ENCODE assay signal across 9 mouse cellular contexts in the genomic region with DNA sequence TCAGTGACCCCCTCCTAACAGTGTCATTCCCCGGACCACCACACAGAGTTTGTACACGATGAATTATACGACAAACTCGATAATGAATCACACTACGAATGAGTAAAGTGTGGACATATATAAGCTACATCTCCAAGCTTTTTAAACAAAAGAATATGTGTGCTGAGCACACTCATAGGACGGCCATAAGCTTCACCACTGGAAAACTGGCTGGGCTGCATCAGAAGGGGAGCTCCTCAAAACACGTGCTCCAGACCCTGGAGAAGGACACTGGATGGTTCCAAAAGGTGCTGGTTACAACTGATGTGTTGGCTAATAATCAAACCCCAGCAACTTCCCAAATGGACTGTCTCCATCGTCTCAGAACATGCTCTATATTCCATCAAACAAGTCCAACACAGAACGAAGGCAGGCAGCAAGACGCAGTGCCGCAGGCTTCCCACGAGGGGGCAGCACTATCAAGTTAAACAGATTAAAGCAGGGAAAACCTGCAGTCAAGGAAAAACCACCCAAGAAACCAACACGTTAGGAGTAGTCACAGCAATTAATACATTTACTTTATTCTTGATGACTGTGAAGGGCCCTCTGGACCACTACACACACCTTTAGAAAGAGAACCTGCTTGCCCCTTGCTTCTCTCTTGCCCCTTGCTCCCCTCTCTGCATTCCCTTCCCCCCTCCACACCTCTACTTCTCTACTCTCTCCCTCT. TPM values are rescaled to one million over a fixed set of nuclear protein-coding genes. Genes with fewer than 3 reads are reported as not detected.
A peak's percentile ranks its signal among the peaks of the same experiment; 100 is the strongest.
DNase-seq lines count a peak whose midpoint lies in the region; ATAC-seq and TF ChIP-seq lines count a peak whose summit lies in the region.
"Had no signal": no experiment of that assay in that cellular context is flagged by ENCODE, and none has a peak within 500 bp of the region (broad histone marks: within the 10 kb centered on the region; RNA-seq: fewer than 3 reads in every experiment).

No protein-coding gene starts in this region.

- peak; percentile 97 for TF ChIP-seq CTCF in E14TG2a.4 (conservative IDR thresholded peaks at IDR 0.05; ENCODE audit: low read length)
- TF ChIP-seq CTCF in bone marrow, adult 2 months (IDR thresholded peaks at IDR 0.05; ENCODE audit: control insufficient read depth, insufficient read depth, low read length) = peak; percentile 87
- TF ChIP-seq CTCF in embryonic fibroblast, embryonic 13.5 days (IDR thresholded peaks at IDR 0.05; ENCODE audit: borderline replicate concordance, insufficient read depth, low read length) = peak; percentile 81

- H3K27ac ChIP-seq in bone marrow, adult 2 months (ENCODE audit: control insufficient read depth, insufficient read depth, low read depth, low read length, poor library complexity) = no peak overlapping the region
- no peak overlapping the region for H3K27ac ChIP-seq in embryonic fibroblast, embryonic 13.5 days (ENCODE audit: insufficient read depth, low read length)
- H3K27ac ChIP-seq: limb, embryonic 15.5 days had no signal

- H3K4me3 ChIP-seq in E14TG2a.4 (replicated peaks; ENCODE audit: low read length) = no peak overlapping the region
- no peak overlapping the region for H3K4me3 ChIP-seq in bone marrow, adult 2 months (replicated peaks; ENCODE audit: control insufficient read depth, low read depth, low read length)
- H3K4me3 ChIP-seq in embryonic fibroblast, embryonic 13.5 days (ENCODE audit: insufficient read depth, low read length) = no peak overlapping the region
- H3K4me3 ChIP-seq: limb, embryonic 15.5 days had no signal

- H3K9me3 ChIP-seq in E14TG2a.4 (ENCODE audit: low read length) = no peaks in the 10 kb centered on the region
- H3K9me3 ChIP-seq: limb, embryonic 15.5 days had no signal

- no peak for TF ChIP-seq POLR2A in bone marrow, adult 2 months (IDR thresholded peaks at IDR 0.05; ENCODE audit: borderline replicate concordance, control insufficient read depth, low read depth, low read length)
- TF ChIP-seq POLR2A in embryonic fibroblast, embryonic 13.5 days (IDR thresholded peaks at IDR 0.05; ENCODE audit: low read depth, low read length) = no peak

- H3K36me3 ChIP-seq in E14TG2a.4 (ENCODE audit: insufficient read depth, low read length) = peaks cover 93% of the 10 kb centered on the region

- WGBS in bone marrow, adult 2 months = 51% methylated on average over 13 of the region's 13 CpGs

- ATAC-seq in hematopoietic stem cell, adult 5-6 weeks (replicated peaks in 1 of 2; ENCODE audit: insufficient read depth in 1 of 2, low FRiP score in 2 of 2, low TSS enrichment in 1 of 2, low read depth in 1 of 2, poor library complexity in 2 of 2, severe bottlenecking in 2 of 2) = peak; percentile 79 to 89

- DNase-seq in layer of hippocampus, postnatal 14 days (ENCODE audit: low spot score in 2 of 2) = peak; percentile 82 to 88
- DNase-seq in lung, postnatal 25 days (ENCODE audit: low spot score) = peak; percentile 76
- peak; percentile 61 for DNase-seq in retina, postnatal 7 days (ENCODE audit: low read depth, low spot score)
- peak; percentile 60 to 76 for DNase-seq in urinary bladder, adult 18-20 months (ENCODE audit: low spot score in 2 of 2)

- peaks cover 2% of the 10 kb centered on the region for H3K4me1 ChIP-seq in E14TG2a.4 (replicated peaks; ENCODE audit: low read depth, low read length)
- H3K4me1 ChIP-seq in bone marrow, adult 2 months (ENCODE audit: control insufficient read depth, insufficient read depth, low read length) = no peaks in the 10 kb centered on the region; the same call in 1 of the 2 replicates
- H3K4me1 ChIP-seq in embryonic fibroblast, embryonic 13.5 days (ENCODE audit: control insufficient read depth, insufficient read depth, low read length) = no peaks in the 10 kb centered on the region
- H3K4me1 ChIP-seq: limb, embryonic 15.5 days had no signal

- no peaks in the 10 kb centered on the region for H3K27me3 ChIP-seq in E14TG2a.4 (ENCODE audit: insufficient read depth, low read length)
- H3K27me3 ChIP-seq: limb, embryonic 15.5 days had no signal

RNA-seq across cellular contexts. Expression of a gene that starts 30.5 kb away (rescaled TPM):
- polyA plus RNA-seq in bone marrow, adult 2 months (2011; ENCODE audit: insufficient read depth, insufficient read length, low replicate concordance, missing spikeins) = 10.5 and 19.7 TPM in 2 replicates
- 94.7 and 128 TPM in 2 replicates for polyA plus RNA-seq in embryonic fibroblast, embryonic 13.5 days (2011; ENCODE audit: insufficient read length, low read depth, missing spikeins)
- 57.2 and 79.3 TPM in 2 replicates for total RNA-seq in hematopoietic stem cell, adult 5-6 weeks (2017)
- total RNA-seq in layer of hippocampus, postnatal 14 days (2021) = 10 to 100 TPM; 74.0 to 75.9 TPM

RNA-seq across cellular contexts. Expression of a gene that starts 37.5 kb away (rescaled TPM):
- not detected in 2 replicates for polyA plus RNA-seq in bone marrow, adult 2 months (2011; ENCODE audit: insufficient read depth, insufficient read length, low replicate concordance, missing spikeins)
- polyA plus RNA-seq in embryonic fibroblast, embryonic 13.5 days (2011; ENCODE audit: insufficient read length, low read depth, missing spikeins) = 6.9 and 15.6 TPM in 2 replicates
- total RNA-seq in hematopoietic stem cell, adult 5-6 weeks (2017) = not detected in 2 replicates
- total RNA-seq in layer of hippocampus, postnatal 14 days (2021) = under 1 TPM; 0.41 to 0.81 TPM
